Mouse (Mus musculus) myocyte (in vitro differentiated cells): ENCODE results near the gene Adamts4.

Experiments
- CEBPB ChIP-seq: IDR thresholded peaks from 2 replicates; pipeline ENCODE4 v1.6.1; 2011; ENCODE audit warnings: mild to moderate bottlenecking, moderate library complexity; ENCODE audit not compliant: poor library complexity, insufficient read depth, severe bottlenecking
- E2F4 ChIP-seq: IDR thresholded peaks from one replicate; pipeline ENCODE4 v1.6.1; 2011; ENCODE audit warnings: mild to moderate bottlenecking, control low read depth, moderate library complexity; ENCODE audit not compliant: insufficient read depth
- MAX ChIP-seq: IDR thresholded peaks from one replicate; pipeline ENCODE4 v1.6.1; 2011; ENCODE audit warnings: low read depth, mild to moderate bottlenecking, control low read depth
- POLR2A ChIP-seq: IDR thresholded peaks from one replicate; pipeline ENCODE4 v1.6.1; 2011; ENCODE audit warnings: low read depth, mild to moderate bottlenecking, control low read depth, moderate library complexity; ENCODE audit not compliant: insufficient read length
- POLR2AphosphoS2 ChIP-seq: IDR thresholded peaks from one replicate; pipeline ENCODE4 v1.6.1; 2011; ENCODE audit warnings: low read depth, control low read depth; ENCODE audit not compliant: insufficient read length
- REST ChIP-seq: IDR thresholded peaks from one replicate; pipeline ENCODE4 v1.6.1; 2011; ENCODE audit warnings: mild to moderate bottlenecking, control low read depth, moderate library complexity; ENCODE audit not compliant: insufficient read depth, insufficient read length
- TCF3 ChIP-seq: IDR thresholded peaks from one replicate; pipeline ENCODE4 v1.6.1; 2011; ENCODE audit warnings: low read depth, control low read depth; ENCODE audit not compliant: insufficient read length
- USF1 ChIP-seq: IDR thresholded peaks from one replicate; pipeline ENCODE4 v1.6.1; 2011; ENCODE audit warnings: low read depth, mild to moderate bottlenecking, control low read depth, moderate library complexity

GRCm38 (mm10) chr1:171309321-171309720, 59.1 kb downstream of the Adamts4 start:
- TF ChIP-seq POLR2A (no peak), CEBPB (peak; percentile 74; the same call in 1 of the 2 replicates), USF1 (no peak), E2F4 (no peak), MAX (no peak), POLR2AphosphoS2 (no peak), TCF3 (no peak), REST (no peak)
